Mouse (Mus musculus): ENCODE measurements around the gene Acbd3. TPM values are rescaled to one million over a fixed set of nuclear protein-coding genes. Genes with fewer than 3 reads are reported as not detected.

Gene Acbd3
- total and polyA plus RNA-seq, 3 experiments, result 17.8 to 23.2 TPM; not detected in 1

DNA sequence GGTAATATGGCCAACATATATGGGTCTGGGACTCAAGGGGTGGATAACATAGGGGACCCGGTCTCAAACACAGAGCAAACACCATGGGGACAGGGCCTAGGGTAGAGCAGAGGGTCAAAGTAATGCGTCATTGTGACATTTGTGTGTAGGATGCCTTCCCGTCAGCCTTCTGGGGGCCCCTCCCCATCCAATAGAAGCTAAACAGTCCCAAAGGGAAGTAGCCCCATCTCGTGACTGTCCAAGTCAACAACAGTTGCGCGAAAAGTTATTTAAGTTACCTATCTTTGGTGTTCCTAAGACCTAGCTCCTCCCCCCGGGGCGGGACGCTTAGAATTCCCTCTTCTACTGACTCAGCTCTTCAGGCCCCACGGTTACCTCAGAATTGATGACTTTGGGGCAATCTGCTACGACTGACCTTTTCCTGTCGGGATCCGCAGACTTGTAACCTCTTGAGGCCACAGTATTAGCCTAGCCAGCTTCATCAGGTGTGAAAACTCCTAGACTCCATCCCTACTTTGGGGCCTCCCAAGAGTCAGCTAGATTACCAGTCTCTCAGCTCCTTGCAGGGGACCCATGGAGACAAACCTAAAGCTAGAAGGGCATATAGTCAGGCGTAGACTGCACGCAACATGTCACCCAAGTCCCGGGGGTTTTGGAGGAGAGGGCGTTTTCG is 67.7 kb downstream of the Acbd3 start:
- H3K9ac ChIP-seq (ENCODE audit: control insufficient read depth, low read depth, low read length, poor library complexity, severe bottlenecking), result no peak overlapping the region
- no peak overlapping the region for H3K27ac ChIP-seq (ENCODE audit: control insufficient read depth, low read depth, low read length)
- TF ChIP-seq POLR2A (IDR thresholded peaks at IDR 0.05; ENCODE audit: control insufficient read depth in 1 of 2, insufficient read depth in 1 of 2, low read depth in 1 of 2, low read length in 2 of 2, poor library complexity in 1 of 2) (no peak), GATA1 (IDR thresholded peaks at IDR 0.05; ENCODE audit: low read depth, low read length) (no peak), KAT2A (conservative IDR thresholded peaks at IDR 0.05; ENCODE audit: low read depth, low read length) (no peak), MAX (IDR thresholded peaks at IDR 0.05; ENCODE audit: low read length) (no peak), ZMIZ1 (IDR thresholded peaks at IDR 0.05; ENCODE audit: low read depth, low read length) (no peak), POLR2AphosphoS5 (IDR thresholded peaks at IDR 0.05; ENCODE audit: borderline replicate concordance, low read depth, low read length) (no peak), RAD21 (IDR thresholded peaks at IDR 0.05; ENCODE audit: low read depth, low read length) (no peak), TCF12 (IDR thresholded peaks at IDR 0.05; ENCODE audit: low read depth, low read length) (no peak), MAFK (IDR thresholded peaks at IDR 0.05; ENCODE audit: borderline replicate concordance, low read depth, low read length) (no peak), NRF1 (IDR thresholded peaks at IDR 0.05; ENCODE audit: insufficient read depth, low read depth, low read length, poor library complexity, severe bottlenecking) (no peak), MYC (IDR thresholded peaks at IDR 0.05; ENCODE audit: low read depth, low read length) (no peak)
- H3K79me2 ChIP-seq (ENCODE audit: control insufficient read depth, insufficient read depth, low read length, poor library complexity), result no peaks in the 10 kb centered on the region
- no peak for DNase-seq (ENCODE audit: low read depth, low spot score)
- no peaks in the 10 kb centered on the region for H3K9me3 ChIP-seq (replicated peaks; ENCODE audit: insufficient read depth, low read length)
- H3K36me3 ChIP-seq (ENCODE audit: control insufficient read depth in 1 of 2, insufficient read depth in 2 of 2, low read length in 2 of 2), result no peaks in the 10 kb centered on the region
- H3K4me1 ChIP-seq (ENCODE audit: control insufficient read depth in 1 of 2, insufficient read depth in 2 of 2, low read length in 2 of 2), result no peaks in the 10 kb centered on the region
- H3K4me3 ChIP-seq (ENCODE audit: control insufficient read depth in 1 of 2, insufficient read depth in 1 of 2, low read depth in 2 of 2, low read length in 2 of 2), result no peak overlapping the region
- no peaks in the 10 kb centered on the region; a peak in 1 of 4 replicates for H3K27me3 ChIP-seq (ENCODE audit: control insufficient read depth in 1 of 2, insufficient read depth in 2 of 2, low read length in 2 of 2)

DNA sequence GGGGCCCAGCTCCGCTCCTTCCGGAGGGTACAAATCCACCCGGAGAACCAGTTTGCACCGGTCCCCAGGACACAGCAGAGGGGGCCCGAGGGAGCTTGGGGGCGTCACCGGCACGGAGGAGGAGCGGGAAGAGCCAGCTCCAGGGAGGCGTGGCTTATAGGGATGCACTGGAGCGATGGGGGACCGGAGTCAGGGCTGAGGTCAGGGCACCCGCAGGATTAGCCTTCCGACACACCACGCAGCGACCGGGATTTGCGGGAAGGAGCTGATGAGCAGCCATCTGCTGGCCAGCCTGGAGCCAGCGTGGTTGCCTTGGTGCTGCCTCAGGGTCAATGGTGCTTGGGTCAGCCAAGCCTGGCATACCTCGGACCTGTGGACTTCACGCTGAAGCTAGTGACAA is 68.3 kb downstream of the Acbd3 start:
- TF ChIP-seq EP300 (IDR thresholded peaks at IDR 0.05; ENCODE audit: low read depth in 1 of 2, low read length in 2 of 2) (no peak), CHD2 (IDR thresholded peaks at IDR 0.05; ENCODE audit: low read length) (no peak), POLR2A (IDR thresholded peaks at IDR 0.05; ENCODE audit: control insufficient read depth in 1 of 2, insufficient read depth in 1 of 2, low read depth in 1 of 2, low read length in 2 of 2, poor library complexity in 1 of 2) (no peak), POLR2AphosphoS2 (IDR thresholded peaks at IDR 0.05; ENCODE audit: low read length) (no peak), MXI1 (IDR thresholded peaks at IDR 0.05; ENCODE audit: low read depth, low read length) (no peak), JUND (IDR thresholded peaks at IDR 0.05; ENCODE audit: low read depth, low read length) (no peak), NRF1 (IDR thresholded peaks at IDR 0.05; ENCODE audit: insufficient read depth, low read depth, low read length, poor library complexity, severe bottlenecking) (no peak), RAD21 (IDR thresholded peaks at IDR 0.05; ENCODE audit: low read depth, low read length) (no peak), USF1 (IDR thresholded peaks at IDR 0.05; ENCODE audit: low read depth, low read length) (no peak), TAL1 (IDR thresholded peaks at IDR 0.05; ENCODE audit: low read length) (no peak), BHLHE40 (IDR thresholded peaks at IDR 0.05; ENCODE audit: borderline replicate concordance, low read depth, low read length) (no peak), ELF1 (IDR thresholded peaks at IDR 0.05; ENCODE audit: low read depth, low read length) (no peak), USF2 (IDR thresholded peaks at IDR 0.05; ENCODE audit: borderline replicate concordance in 1 of 2, insufficient read depth in 1 of 2, low read depth in 1 of 2, low read length in 2 of 2) (no peak), TCF12 (IDR thresholded peaks at IDR 0.05; ENCODE audit: low read depth, low read length) (no peak), GATA1 (IDR thresholded peaks at IDR 0.05; ENCODE audit: low read depth, low read length) (no peak), MYB (IDR thresholded peaks at IDR 0.05; ENCODE audit: low read depth, low read length) (no peak)
- Histone ChIP-seq H3K9ac (ENCODE audit: control insufficient read depth, low read depth, low read length, poor library complexity, severe bottlenecking) (no peak overlapping the region), H3K36me3 (ENCODE audit: control insufficient read depth in 1 of 2, insufficient read depth in 2 of 2, low read length in 2 of 2) (peaks cover 0 to 3% of the 10 kb centered on the region in 2 experiments; a peak in 2 of 4 replicates), H3K4me1 (ENCODE audit: control insufficient read depth in 1 of 2, insufficient read depth in 2 of 2, low read length in 2 of 2) (peaks cover 0 to 5% of the 10 kb centered on the region in 2 experiments; a peak in 2 of 4 replicates), H3K27me3 (ENCODE audit: control insufficient read depth in 1 of 2, insufficient read depth in 2 of 2, low read length in 2 of 2) (no peaks in the 10 kb centered on the region; a peak in 1 of 4 replicates), H3K9me3 (replicated peaks; ENCODE audit: insufficient read depth, low read length) (no peaks in the 10 kb centered on the region), H3K27ac (ENCODE audit: control insufficient read depth, low read depth, low read length) (no peak overlapping the region), H3K4me3 (ENCODE audit: control insufficient read depth in 1 of 2, insufficient read depth in 1 of 2, low read depth in 2 of 2, low read length in 2 of 2) (no peak overlapping the region), H3K79me2 (ENCODE audit: control insufficient read depth, insufficient read depth, low read length, poor library complexity) (no peaks in the 10 kb centered on the region)
- DNase-seq (ENCODE audit: low read depth, low spot score), result no peak

All from MEL (cell line).